Mouse (Mus musculus): ENCODE data around the gene Cpxm2. TPM values are rescaled to one million over a fixed set of nuclear protein-coding genes. Genes with fewer than 3 reads are reported as not detected.

The Cpxm2 gene
- polyA plus RNA-seq, 1 experiment: 1.2 TPM

DNA sequence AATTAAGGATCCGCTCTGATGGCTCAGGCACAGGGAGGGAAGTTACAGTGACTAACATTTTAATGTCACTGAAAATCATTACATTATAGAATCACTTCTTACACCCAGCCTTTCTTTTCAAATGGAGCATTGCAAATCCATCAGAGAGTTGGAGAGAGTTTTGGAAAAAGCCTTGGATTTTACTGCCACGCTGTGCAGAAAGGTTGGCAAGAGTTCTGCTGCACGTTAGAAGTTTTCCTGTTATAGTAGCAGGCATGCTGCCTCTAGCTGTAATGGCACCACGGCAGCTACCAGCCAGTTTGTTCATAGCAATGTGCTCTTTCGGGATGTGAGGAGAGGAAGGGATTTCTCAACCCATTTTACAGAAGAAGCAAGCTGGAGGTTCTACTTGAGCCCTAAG lies 20.2 kb upstream of the Cpxm2 start:
- Histone ChIP-seq H3K4me3 (ENCODE audit: low read depth, low read length) (no peak overlapping the region), H3K4me1 (ENCODE audit: control insufficient read depth, insufficient read depth, low read length) (no peaks in the 10 kb centered on the region), H3K27ac (ENCODE audit: insufficient read depth, low read length) (no peak overlapping the region), H3K9me3 (replicated peaks; ENCODE audit: control insufficient read depth, insufficient read depth, low read length, poor library complexity, severe bottlenecking) (peaks cover 5% of the 10 kb centered on the region), H3K36me3 (ENCODE audit: control insufficient read depth, insufficient read depth, low read length, poor library complexity, severe bottlenecking) (no peaks in the 10 kb centered on the region), H3K9ac (ENCODE audit: low read depth, poor library complexity, severe bottlenecking) (no peak overlapping the region), H3K27me3 (ENCODE audit: control insufficient read depth, insufficient read depth, low read length, poor library complexity, severe bottlenecking) (no peaks in the 10 kb centered on the region)
- TF ChIP-seq POLR2A (IDR thresholded peaks at IDR 0.05; ENCODE audit: insufficient read depth, low read length) (no peak), EP300 (IDR thresholded peaks at IDR 0.05; ENCODE audit: insufficient read depth, low read depth, low read length) (no peak), CTCF (IDR thresholded peaks at IDR 0.05; ENCODE audit: low read depth, low read length) (no peak)

DNA sequence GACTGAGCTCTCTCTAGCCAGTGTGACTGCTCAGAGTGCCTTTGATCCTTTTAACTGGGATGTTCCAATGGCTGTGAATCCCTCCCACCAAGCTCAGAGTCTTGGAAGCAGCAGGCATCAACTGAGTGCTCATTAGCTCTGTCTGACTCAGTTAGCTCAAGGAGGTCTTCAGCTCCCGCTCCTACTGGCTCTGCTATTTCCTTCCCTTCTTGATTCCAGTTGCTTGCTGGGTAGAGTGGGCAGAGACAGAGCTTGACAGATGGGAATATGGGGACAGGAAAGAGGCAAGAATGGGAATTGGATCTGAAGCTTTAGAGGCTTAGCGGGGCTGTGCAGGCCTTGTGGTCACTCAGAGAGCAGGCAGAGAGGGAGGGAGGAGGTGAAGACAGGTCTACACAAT lies 19.8 kb upstream of the Cpxm2 start:
- Histone ChIP-seq H3K9ac (ENCODE audit: low read depth, poor library complexity, severe bottlenecking) (no peak overlapping the region), H3K9me3 (replicated peaks; ENCODE audit: control insufficient read depth, insufficient read depth, low read length, poor library complexity, severe bottlenecking) (peaks cover 3% of the 10 kb centered on the region), H3K27me3 (ENCODE audit: control insufficient read depth, insufficient read depth, low read length, poor library complexity, severe bottlenecking) (no peaks in the 10 kb centered on the region), H3K27ac (ENCODE audit: insufficient read depth, low read length) (no peak overlapping the region), H3K4me3 (ENCODE audit: low read depth, low read length) (no peak overlapping the region), H3K4me1 (ENCODE audit: control insufficient read depth, insufficient read depth, low read length) (no peaks in the 10 kb centered on the region), H3K36me3 (ENCODE audit: control insufficient read depth, insufficient read depth, low read length, poor library complexity, severe bottlenecking) (no peaks in the 10 kb centered on the region)
- no peak for TF ChIP-seq EP300 (IDR thresholded peaks at IDR 0.05; ENCODE audit: insufficient read depth, low read depth, low read length)
- no peak for TF ChIP-seq POLR2A (IDR thresholded peaks at IDR 0.05; ENCODE audit: insufficient read depth, low read length)
- no peak for TF ChIP-seq CTCF (IDR thresholded peaks at IDR 0.05; ENCODE audit: low read depth, low read length)

DNA sequence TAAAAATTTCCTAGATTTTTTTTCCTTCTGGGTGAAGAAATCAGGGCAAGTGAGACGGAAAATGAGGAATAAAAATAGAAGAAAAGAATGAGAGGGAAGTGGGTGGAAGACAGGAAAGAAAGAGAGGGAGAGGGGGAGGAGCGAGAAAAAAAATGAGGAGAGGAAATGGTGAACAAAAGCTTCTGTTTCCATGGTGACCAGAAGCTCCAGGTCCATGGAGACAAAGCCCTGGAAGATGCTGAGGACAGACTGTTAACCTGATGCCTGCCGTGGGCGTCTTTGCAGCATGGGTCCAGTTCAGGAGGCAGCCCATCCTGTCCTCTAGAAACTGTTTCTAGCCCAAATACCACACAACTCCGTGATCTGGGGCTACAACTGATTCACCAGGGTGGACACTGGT lies 17.7 kb upstream of the Cpxm2 start:
- Histone ChIP-seq H3K9ac (ENCODE audit: low read depth, poor library complexity, severe bottlenecking) (no peak overlapping the region), H3K27ac (ENCODE audit: insufficient read depth, low read length) (no peak overlapping the region), H3K27me3 (ENCODE audit: control insufficient read depth, insufficient read depth, low read length, poor library complexity, severe bottlenecking) (no peaks in the 10 kb centered on the region), H3K9me3 (replicated peaks; ENCODE audit: control insufficient read depth, insufficient read depth, low read length, poor library complexity, severe bottlenecking) (no peaks in the 10 kb centered on the region), H3K4me3 (ENCODE audit: low read depth, low read length) (no peak overlapping the region), H3K4me1 (ENCODE audit: control insufficient read depth, insufficient read depth, low read length) (no peaks in the 10 kb centered on the region), H3K36me3 (ENCODE audit: control insufficient read depth, insufficient read depth, low read length, poor library complexity, severe bottlenecking) (no peaks in the 10 kb centered on the region)
- TF ChIP-seq CTCF (IDR thresholded peaks at IDR 0.05; ENCODE audit: low read depth, low read length) (no peak), POLR2A (IDR thresholded peaks at IDR 0.05; ENCODE audit: insufficient read depth, low read length) (no peak), EP300 (IDR thresholded peaks at IDR 0.05; ENCODE audit: insufficient read depth, low read depth, low read length) (no peak)

DNA sequence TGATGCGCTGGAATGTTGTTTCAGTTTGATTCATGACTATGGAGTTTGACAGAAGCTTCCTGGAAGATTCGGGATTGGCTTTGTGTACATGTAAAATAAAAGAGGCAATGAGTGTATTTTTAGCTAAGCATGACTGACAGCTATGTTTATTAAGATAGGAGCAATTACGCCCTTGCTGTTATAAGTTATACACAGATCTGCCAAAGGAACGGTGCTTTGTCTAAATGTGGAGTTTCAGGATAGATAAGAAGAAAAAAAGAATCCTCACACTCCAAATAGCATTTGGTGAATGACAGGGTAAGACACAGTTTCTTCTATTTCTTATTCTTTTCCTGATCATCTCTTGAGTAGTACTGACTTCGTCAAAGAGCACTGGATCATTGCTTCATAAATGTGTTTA lies 17.2 kb upstream of the Cpxm2 start:
- no peaks in the 10 kb centered on the region for H3K27me3 ChIP-seq (ENCODE audit: control insufficient read depth, insufficient read depth, low read length, poor library complexity, severe bottlenecking)
- no peak overlapping the region for H3K27ac ChIP-seq (ENCODE audit: insufficient read depth, low read length)
- H3K4me1 ChIP-seq (ENCODE audit: control insufficient read depth, insufficient read depth, low read length): no peaks in the 10 kb centered on the region
- H3K4me3 ChIP-seq (ENCODE audit: low read depth, low read length): no peak overlapping the region
- no peak overlapping the region for H3K9ac ChIP-seq (ENCODE audit: low read depth, poor library complexity, severe bottlenecking)
- H3K9me3 ChIP-seq (replicated peaks; ENCODE audit: control insufficient read depth, insufficient read depth, low read length, poor library complexity, severe bottlenecking): no peaks in the 10 kb centered on the region
- no peak for TF ChIP-seq EP300 (IDR thresholded peaks at IDR 0.05; ENCODE audit: insufficient read depth, low read depth, low read length)
- TF ChIP-seq CTCF (IDR thresholded peaks at IDR 0.05; ENCODE audit: low read depth, low read length): no peak
- TF ChIP-seq POLR2A (IDR thresholded peaks at IDR 0.05; ENCODE audit: insufficient read depth, low read length): no peak
- no peaks in the 10 kb centered on the region for H3K36me3 ChIP-seq (ENCODE audit: control insufficient read depth, insufficient read depth, low read length, poor library complexity, severe bottlenecking)

DNA sequence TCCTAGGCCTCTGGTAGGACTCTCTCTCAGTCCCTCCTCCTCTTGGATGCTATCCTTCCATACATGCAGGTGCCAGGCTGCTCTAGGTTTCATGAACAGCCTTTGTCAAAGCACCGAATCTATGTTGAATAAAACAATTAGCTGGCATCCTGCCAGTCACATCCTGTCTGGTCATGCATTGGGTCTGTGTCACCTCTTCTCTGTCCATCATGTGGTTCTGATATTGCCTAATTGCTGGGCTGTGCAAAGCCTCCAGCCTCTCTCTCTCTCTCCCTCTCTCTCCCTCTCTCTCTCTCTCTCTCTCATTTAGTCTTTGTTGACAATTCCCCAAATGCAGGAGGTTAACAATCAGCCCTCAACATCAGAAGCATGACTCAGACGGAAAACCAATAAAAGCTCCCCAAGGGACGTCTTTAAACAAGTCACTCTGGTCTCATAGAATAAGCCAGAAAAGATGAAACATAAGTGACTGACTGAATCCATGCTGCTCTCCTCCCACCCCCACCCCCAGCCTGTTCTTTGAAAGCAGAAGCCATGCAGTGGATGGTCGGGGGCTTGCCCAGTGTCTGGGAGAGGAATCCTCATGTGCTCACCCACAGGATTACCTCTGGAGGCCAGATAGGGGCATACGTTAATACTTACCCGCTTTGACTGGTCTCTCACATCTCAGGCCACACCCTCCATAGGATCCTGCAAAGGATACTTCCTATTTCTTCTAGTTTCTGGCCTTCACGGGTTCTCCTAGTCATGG lies 15.1 kb upstream of the Cpxm2 start:
- Histone ChIP-seq H3K36me3 (ENCODE audit: control insufficient read depth, insufficient read depth, low read length, poor library complexity, severe bottlenecking) (no peaks in the 10 kb centered on the region), H3K27ac (ENCODE audit: insufficient read depth, low read length) (no peak overlapping the region), H3K9me3 (replicated peaks; ENCODE audit: control insufficient read depth, insufficient read depth, low read length, poor library complexity, severe bottlenecking) (no peaks in the 10 kb centered on the region), H3K4me3 (ENCODE audit: low read depth, low read length) (no peak overlapping the region), H3K9ac (ENCODE audit: low read depth, poor library complexity, severe bottlenecking) (no peak overlapping the region), H3K27me3 (ENCODE audit: control insufficient read depth, insufficient read depth, low read length, poor library complexity, severe bottlenecking) (no peaks in the 10 kb centered on the region), H3K4me1 (ENCODE audit: control insufficient read depth, insufficient read depth, low read length) (no peaks in the 10 kb centered on the region)
- no peak for TF ChIP-seq EP300 (IDR thresholded peaks at IDR 0.05; ENCODE audit: insufficient read depth, low read depth, low read length)
- TF ChIP-seq POLR2A (IDR thresholded peaks at IDR 0.05; ENCODE audit: insufficient read depth, low read length): no peak
- TF ChIP-seq CTCF (IDR thresholded peaks at IDR 0.05; ENCODE audit: low read depth, low read length): no peak

DNA sequence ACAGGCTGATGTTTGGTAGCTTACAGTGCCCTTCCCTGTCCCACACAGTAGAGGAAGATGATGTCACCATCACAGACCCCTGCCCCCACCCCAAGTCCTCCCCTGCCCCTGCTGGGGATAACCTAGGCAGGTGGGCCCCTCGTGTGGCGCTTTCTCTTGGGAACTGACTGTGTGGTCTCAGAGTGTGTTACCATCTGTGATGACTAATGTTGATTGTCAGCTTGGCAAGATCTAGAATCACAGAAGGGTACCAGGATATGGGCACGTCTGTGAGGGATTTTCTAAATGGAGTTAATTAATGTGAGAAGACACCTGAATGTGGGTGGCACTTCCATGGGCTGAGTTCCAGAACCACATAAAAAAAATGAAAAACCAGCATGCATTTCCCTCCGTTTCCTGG lies 12.7 kb upstream of the Cpxm2 start:
- no peaks in the 10 kb centered on the region for H3K36me3 ChIP-seq (ENCODE audit: control insufficient read depth, insufficient read depth, low read length, poor library complexity, severe bottlenecking)
- H3K27ac ChIP-seq (ENCODE audit: insufficient read depth, low read length): no peak overlapping the region
- no peaks in the 10 kb centered on the region for H3K27me3 ChIP-seq (ENCODE audit: control insufficient read depth, insufficient read depth, low read length, poor library complexity, severe bottlenecking)
- no peaks in the 10 kb centered on the region for H3K9me3 ChIP-seq (replicated peaks; ENCODE audit: control insufficient read depth, insufficient read depth, low read length, poor library complexity, severe bottlenecking)
- TF ChIP-seq EP300 (IDR thresholded peaks at IDR 0.05; ENCODE audit: insufficient read depth, low read depth, low read length) (no peak), CTCF (IDR thresholded peaks at IDR 0.05; ENCODE audit: low read depth, low read length) (no peak), POLR2A (IDR thresholded peaks at IDR 0.05; ENCODE audit: insufficient read depth, low read length) (no peak)
- no peak overlapping the region for H3K9ac ChIP-seq (ENCODE audit: low read depth, poor library complexity, severe bottlenecking)
- no peaks in the 10 kb centered on the region for H3K4me1 ChIP-seq (ENCODE audit: control insufficient read depth, insufficient read depth, low read length)
- H3K4me3 ChIP-seq (ENCODE audit: low read depth, low read length): no peak overlapping the region

All from ES-Bruce4 (cell line).